Mouse (Mus musculus): Measurements from ENCODE around the gene Hacl1.

- TF ChIP-seq CTCF (conservative IDR thresholded peaks at IDR 0.05; ENCODE audit: insufficient read depth, insufficient read length, low read depth, low read length) (no peak), POLR2A (IDR thresholded peaks at IDR 0.05; ENCODE audit: low read depth, low read length) (no peak)
Measured at GRCm38 (mm10) chr14:31575866-31576265, 65.2 kb downstream of the Hacl1 start.

All from kidney, adult 2 months (tissue).